Mouse (Mus musculus): ENCODE results near the gene Ano10. TPM values are rescaled to one million over a fixed set of nuclear protein-coding genes. Genes with fewer than 3 reads are reported as not detected.

Ano10 gene
- polyA plus RNA-seq, 1 experiment: 63.6 TPM

DNA sequence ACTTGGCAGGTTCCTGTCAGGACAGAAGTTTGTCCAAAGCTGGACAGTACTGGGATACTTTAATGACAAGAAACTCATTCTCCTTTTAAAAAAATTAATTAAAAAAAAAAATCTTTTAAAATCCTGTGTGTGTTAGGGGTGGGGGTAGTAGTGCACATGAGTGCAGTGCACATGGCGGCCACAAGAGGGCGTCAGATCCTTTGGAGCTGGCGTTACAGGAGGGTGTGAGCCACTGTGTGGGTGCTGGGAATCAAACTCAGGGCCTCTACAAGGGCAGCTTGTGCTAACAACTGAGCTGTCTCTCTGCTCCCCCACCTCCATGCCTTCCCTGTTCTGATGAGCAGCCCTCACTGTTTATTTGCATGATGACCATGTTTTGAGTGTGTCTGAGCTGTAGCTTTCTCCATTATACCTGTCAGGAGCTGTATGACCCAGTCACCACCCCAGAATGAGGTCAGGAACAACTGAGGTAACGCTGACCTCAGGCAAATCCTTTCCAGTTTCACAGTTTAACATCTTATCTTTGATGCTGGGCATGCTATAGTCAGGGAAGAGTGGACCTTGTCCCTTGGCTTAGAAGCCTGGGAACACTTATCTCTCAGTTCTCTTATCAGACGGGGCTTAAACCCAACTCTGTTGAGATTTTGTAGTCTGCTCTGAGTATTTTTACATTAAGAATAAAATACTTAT lies 137.7 kb downstream of the Ano10 start:
- Histone ChIP-seq H3K4me3 (ENCODE audit: insufficient read depth, low read length) (no peak overlapping the region), H3K4me1 (ENCODE audit: control insufficient read depth, insufficient read depth, low read length) (no peaks in the 10 kb centered on the region), H3K27ac (ENCODE audit: insufficient read depth, low read length) (no peak overlapping the region)
- TF ChIP-seq CTCF (IDR thresholded peaks at IDR 0.05; ENCODE audit: borderline replicate concordance, insufficient read depth, low read length) (peak; percentile 46; the same call in 1 of the 2 replicates), POLR2A (IDR thresholded peaks at IDR 0.05; ENCODE audit: low read depth, low read length) (no peak)

DNA sequence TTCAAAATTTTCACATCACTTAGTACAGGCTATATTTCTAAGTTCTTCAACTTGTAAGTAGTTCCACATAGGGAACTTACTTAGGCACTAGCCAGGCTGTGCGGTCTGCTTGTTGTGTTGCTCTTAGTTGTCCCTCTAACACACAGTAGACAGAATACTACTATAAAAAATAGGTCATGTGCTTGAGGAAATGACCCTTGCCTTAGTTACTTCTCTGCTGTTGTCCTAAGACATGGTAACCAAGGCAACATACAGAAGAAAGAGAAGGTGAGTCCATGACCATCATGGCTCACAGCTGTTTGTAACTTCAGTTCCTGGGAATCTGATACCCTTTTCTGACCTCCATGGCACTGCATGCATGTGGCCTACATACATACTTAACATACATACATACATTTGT lies 139.0 kb downstream of the Ano10 start:
- Histone ChIP-seq H3K4me1 (ENCODE audit: control insufficient read depth, insufficient read depth, low read length) (no peaks in the 10 kb centered on the region), H3K4me3 (ENCODE audit: insufficient read depth, low read length) (no peak overlapping the region), H3K27ac (ENCODE audit: insufficient read depth, low read length) (no peak overlapping the region)
- TF ChIP-seq CTCF (IDR thresholded peaks at IDR 0.05; ENCODE audit: borderline replicate concordance, insufficient read depth, low read length) (no peak), POLR2A (IDR thresholded peaks at IDR 0.05; ENCODE audit: low read depth, low read length) (no peak)

DNA sequence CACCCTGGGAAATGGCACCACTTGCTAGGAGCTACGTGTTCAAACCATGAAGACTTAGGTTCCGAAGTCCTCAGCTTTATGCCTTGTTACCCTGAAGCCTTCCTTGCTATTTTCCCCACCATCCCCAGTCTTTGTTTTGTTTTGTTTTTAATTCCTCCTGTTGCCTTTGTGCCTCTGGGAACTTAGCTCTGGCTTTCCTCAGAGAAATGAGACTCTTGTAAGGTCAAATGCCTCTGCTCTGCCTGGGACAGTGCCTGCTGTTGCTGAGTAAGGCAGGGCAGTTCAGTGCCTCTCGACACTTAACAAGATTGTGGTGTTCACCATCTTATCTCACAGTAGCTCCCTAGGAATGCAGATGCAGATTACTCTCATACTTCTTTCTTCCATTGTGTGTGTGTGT lies 140.8 kb downstream of the Ano10 start:
- Histone ChIP-seq H3K27ac (ENCODE audit: insufficient read depth, low read length) (no peak overlapping the region), H3K4me1 (ENCODE audit: control insufficient read depth, insufficient read depth, low read length) (no peaks in the 10 kb centered on the region), H3K4me3 (ENCODE audit: insufficient read depth, low read length) (no peak overlapping the region)
- TF ChIP-seq POLR2A (IDR thresholded peaks at IDR 0.05; ENCODE audit: low read depth, low read length) (no peak), CTCF (IDR thresholded peaks at IDR 0.05; ENCODE audit: borderline replicate concordance, insufficient read depth, low read length) (no peak)

DNA sequence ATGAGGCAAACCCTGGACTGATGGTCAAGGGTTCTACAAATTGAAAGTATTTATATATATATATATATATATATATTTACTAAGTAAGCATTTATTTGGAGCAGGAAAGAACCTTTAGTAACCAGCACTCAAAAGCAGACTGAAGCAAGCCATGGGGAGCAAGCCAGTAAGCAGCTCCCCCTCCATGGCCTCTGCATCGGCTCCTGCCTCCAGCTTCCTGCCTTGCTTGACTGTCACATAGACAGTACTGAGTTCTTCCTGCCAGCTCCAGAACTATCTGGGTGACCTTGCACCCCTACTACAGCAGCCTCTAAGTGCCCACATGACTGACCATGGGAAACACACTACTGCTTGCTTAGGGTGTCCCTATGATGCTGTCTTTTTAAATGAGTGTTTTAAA lies 141.7 kb downstream of the Ano10 start:
- Histone ChIP-seq H3K4me3 (ENCODE audit: insufficient read depth, low read length) (no peak overlapping the region), H3K4me1 (ENCODE audit: control insufficient read depth, insufficient read depth, low read length) (no peaks in the 10 kb centered on the region), H3K27ac (ENCODE audit: insufficient read depth, low read length) (no peak overlapping the region)
- TF ChIP-seq CTCF (IDR thresholded peaks at IDR 0.05; ENCODE audit: borderline replicate concordance, insufficient read depth, low read length): no peak

DNA sequence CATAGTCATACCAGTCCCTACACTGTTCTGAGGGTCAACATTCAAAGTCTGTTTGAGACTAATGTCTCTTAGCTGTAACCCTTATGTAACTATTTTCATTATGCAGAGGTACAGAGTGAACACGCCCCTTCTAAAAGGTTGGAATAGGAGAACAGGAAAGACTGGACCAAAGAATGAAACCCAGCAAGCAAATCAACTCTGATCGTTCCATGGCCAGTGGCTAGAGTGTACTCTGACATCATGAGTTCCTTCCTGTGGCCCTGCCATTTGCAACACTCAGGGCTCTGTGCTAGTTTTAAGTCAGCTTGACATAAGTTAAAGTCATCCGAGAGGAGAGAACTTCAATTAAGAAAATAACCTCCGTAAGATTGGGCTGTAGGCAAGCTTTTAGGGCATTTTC lies 142.2 kb downstream of the Ano10 start:
- H3K4me1 ChIP-seq (ENCODE audit: control insufficient read depth, insufficient read depth, low read length): no peaks in the 10 kb centered on the region
- TF ChIP-seq POLR2A (IDR thresholded peaks at IDR 0.05; ENCODE audit: low read depth, low read length) (no peak), CTCF (IDR thresholded peaks at IDR 0.05; ENCODE audit: borderline replicate concordance, insufficient read depth, low read length) (no peak)

DNA sequence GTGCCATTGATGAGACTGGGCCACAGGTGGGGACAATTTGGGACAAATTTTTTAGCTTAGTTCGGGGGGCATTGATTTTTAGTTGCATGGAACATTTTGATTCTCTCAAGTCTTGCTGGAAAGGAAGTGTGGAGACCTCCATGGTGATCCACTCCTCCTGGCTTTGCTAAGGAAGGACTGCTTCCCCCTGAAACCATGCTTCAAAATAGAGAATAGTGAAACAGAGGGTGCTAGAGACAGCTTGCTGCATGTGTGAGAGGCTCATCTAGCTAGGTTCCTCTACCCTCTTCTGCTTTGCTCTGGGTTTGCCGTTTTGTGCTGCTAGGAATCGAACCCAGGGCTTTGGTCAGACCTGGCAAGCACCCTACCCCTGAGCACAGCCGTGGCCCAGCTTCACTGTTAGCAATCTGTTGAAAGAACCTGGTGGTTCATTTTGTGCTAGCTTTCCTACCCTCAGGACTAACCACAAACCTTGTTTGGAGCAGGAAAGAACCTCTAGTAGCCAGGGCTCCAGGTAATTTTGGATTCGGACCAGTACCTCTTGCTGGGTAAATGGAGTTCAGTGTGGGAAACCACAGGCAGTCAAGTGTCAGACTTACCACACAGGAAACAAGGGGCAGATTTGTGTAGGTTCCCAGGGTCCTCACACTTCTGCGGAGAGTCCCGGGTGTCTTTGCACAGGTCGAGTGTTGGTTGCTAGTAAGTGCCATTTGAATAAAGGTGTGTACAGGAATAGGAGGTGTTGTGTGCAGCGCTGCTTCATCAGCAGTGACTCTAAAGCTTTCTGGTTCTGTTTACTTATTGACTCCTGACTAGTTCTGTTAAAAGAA lies 144.0 kb downstream of the Ano10 start:
- Histone ChIP-seq H3K4me1 (ENCODE audit: control insufficient read depth, insufficient read depth, low read length) (no peaks in the 10 kb centered on the region), H3K4me3 (ENCODE audit: insufficient read depth, low read length) (no peak overlapping the region), H3K27ac (ENCODE audit: insufficient read depth, low read length) (no peak overlapping the region)
- no peak for TF ChIP-seq CTCF (IDR thresholded peaks at IDR 0.05; ENCODE audit: borderline replicate concordance, insufficient read depth, low read length)
- no peak for TF ChIP-seq POLR2A (IDR thresholded peaks at IDR 0.05; ENCODE audit: low read depth, low read length)

More for the DNA sequence above, 142.2 kb downstream of the Ano10 start:
- Histone ChIP-seq H3K27ac (ENCODE audit: insufficient read depth, low read length) (no peak overlapping the region), H3K4me3 (ENCODE audit: insufficient read depth, low read length) (no peak overlapping the region)

DNA sequence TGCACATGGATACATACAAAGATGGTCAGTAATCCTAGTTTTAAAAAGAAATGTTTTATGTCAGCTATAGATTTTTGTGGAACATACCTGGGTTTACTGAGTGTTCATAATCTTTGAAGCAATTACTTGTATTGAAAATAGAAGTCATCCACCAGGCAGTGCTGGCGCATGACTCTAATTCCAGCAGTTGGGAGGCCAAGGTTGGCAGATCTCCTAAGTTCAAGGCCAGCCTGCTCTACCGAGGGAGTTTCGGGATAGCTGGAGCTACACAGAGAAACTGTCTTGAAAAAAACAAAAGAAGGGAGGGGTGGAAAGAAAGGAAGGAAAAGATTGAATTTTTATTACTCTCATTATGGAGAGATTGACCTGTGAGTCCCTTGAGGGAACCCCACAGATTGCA lies 145.9 kb downstream of the Ano10 start:
- no peak overlapping the region for H3K27ac ChIP-seq (ENCODE audit: insufficient read depth, low read length)
- no peak overlapping the region for H3K4me3 ChIP-seq (ENCODE audit: insufficient read depth, low read length)
- TF ChIP-seq CTCF (IDR thresholded peaks at IDR 0.05; ENCODE audit: borderline replicate concordance, insufficient read depth, low read length): no peak
- no peak for TF ChIP-seq POLR2A (IDR thresholded peaks at IDR 0.05; ENCODE audit: low read depth, low read length)
- no peaks in the 10 kb centered on the region for H3K4me1 ChIP-seq (ENCODE audit: control insufficient read depth, insufficient read depth, low read length)

DNA sequence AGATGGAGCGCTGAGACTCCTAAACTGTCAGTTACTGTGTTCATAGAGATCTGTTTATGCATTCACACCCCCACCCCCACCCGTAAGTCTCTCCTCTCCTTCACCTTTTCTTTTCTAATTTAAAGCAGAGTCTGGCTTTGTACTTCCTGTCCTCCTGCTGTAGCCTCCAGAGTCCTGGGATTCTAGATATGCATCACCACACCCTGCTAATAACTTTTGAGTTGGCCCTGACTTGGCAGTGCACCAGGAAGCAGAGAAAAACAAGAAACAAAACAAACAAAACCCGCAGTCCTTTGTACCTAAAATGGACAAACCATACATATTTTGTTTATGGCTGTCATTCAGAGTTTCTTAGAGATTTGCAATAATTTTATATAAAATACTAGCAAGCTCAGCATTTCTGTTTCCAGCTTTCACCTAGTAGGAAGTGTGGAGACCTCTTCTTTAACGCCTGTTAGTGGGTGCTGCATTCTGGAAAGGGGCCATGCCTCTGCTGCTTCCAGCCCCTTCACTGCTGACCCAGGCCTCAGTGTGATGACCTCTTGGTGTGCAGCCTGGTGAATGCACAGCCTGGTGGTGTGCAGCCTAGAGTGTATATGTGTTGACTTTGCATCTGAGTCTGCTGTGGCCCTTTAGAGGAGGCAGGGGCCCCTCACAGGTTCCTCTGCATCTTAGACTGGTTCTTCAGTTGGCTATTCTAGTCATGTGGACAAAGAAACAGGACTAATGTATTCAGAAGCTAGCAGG lies 147.9 kb downstream of the Ano10 start:
- Histone ChIP-seq H3K27ac (ENCODE audit: insufficient read depth, low read length) (no peak overlapping the region), H3K4me3 (ENCODE audit: insufficient read depth, low read length) (no peak overlapping the region), H3K4me1 (ENCODE audit: control insufficient read depth, insufficient read depth, low read length) (0 out of 2 replicates have a peak, but pooled peaks cover 2% of the 10 kb centered on the region)
- no peak for TF ChIP-seq POLR2A (IDR thresholded peaks at IDR 0.05; ENCODE audit: low read depth, low read length)
- no peak for TF ChIP-seq CTCF (IDR thresholded peaks at IDR 0.05; ENCODE audit: borderline replicate concordance, insufficient read depth, low read length)

DNA sequence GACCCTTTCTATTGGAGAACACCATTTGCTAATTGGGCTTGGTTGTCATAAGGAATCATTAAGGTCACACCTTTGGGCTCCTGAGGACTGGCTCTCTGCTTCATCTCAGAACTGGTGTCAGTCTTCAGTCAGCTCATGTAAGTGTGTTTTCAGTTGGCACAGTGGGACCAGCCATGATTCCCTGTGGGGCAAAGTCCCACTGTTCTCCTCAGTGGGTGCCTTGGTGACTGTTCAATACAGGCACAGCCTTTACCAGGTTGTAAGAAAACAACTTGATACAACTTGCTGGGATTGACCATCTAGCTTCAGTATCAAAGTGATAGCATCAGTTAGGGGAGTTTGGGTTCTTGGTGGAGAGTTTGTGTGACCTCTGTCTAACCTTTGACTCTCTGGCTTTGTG lies 148.5 kb downstream of the Ano10 start:
- Histone ChIP-seq H3K4me1 (ENCODE audit: control insufficient read depth, insufficient read depth, low read length) (0 out of 2 replicates have a peak, but pooled peaks cover 2% of the 10 kb centered on the region), H3K4me3 (ENCODE audit: insufficient read depth, low read length) (no peak overlapping the region), H3K27ac (ENCODE audit: insufficient read depth, low read length) (no peak overlapping the region)
- TF ChIP-seq POLR2A (IDR thresholded peaks at IDR 0.05; ENCODE audit: low read depth, low read length) (no peak), CTCF (IDR thresholded peaks at IDR 0.05; ENCODE audit: borderline replicate concordance, insufficient read depth, low read length) (no peak)

All from embryonic fibroblast, embryonic 13.5 days (primary cell).